Mouse (Mus musculus) cortical plate, adult 2 months (tissue): Measurements from ENCODE around the gene Rtkn2. TPM values are rescaled to one million over a fixed set of nuclear protein-coding genes. Genes with fewer than 3 reads are reported as not detected.

Experiments used
- H3K27ac ChIP-seq: fragments of 200-500 bp; 2 replicates; pipeline ENCODE4 v1.5.1; 2012; ENCODE audit warnings: low read length, control low read depth, inconsistent platforms; ENCODE audit not compliant: insufficient read depth
- H3K4me1 ChIP-seq: fragments of 200-500 bp; 2 replicates; pipeline ENCODE4 v1.6.1; 2011; ENCODE audit warnings: low read length; ENCODE audit not compliant: control insufficient read depth, insufficient read depth
- H3K4me3 ChIP-seq: fragments of 200-500 bp; 2 replicates; pipeline ENCODE4 v1.5.1; 2011; ENCODE audit warnings: mild to moderate bottlenecking, low read length, control low read depth; ENCODE audit not compliant: insufficient read depth
- CTCF ChIP-seq: fragments of 200-500 bp; IDR thresholded peaks from 2 replicates; pipeline ENCODE4 v1.5.1; 2011; ENCODE audit warnings: mild to moderate bottlenecking, control low read depth, low read length; ENCODE audit not compliant: insufficient read depth; ENCODE audit errors: extremely low read depth
- POLR2A ChIP-seq: fragments of 200-500 bp; IDR thresholded peaks from 2 replicates; pipeline ENCODE4 v1.6.1; 2011; ENCODE audit warnings: mild to moderate bottlenecking, low read length, control low read depth; ENCODE audit not compliant: insufficient read depth; ENCODE audit errors: extremely low read depth
- polyA plus RNA-seq: library from polyadenylated mRNA; depleted of rRNA; stranded (reverse); fragments of >200 nt; gene quantifications from 2 replicates; pipeline ENCODE4 v1.2.3, GENCODE M21; 2012

Gene Rtkn2
- polyA plus RNA-seq, 1 experiment: 1.8 TPM

DNA sequence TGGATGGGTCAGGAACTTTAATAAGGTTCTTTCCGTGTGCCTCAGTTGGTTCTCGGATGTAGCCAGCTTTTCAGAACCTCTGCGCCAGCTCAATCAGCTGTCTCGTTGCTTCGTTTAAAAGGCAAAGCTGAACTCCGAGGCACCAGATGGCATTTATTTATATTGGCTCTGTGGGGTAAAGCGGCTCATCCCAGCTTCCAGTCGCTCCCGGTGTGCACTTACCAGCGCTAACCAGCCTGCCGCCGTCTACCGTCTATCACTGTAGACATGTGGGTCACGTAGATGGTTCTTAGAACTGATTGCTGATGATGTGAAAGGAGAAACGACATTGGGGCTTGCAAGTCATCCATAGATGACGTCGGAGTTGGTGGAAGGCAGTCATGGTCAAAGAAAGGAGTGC lies 5.7 kb downstream of the Rtkn2 start:
- H3K27ac ChIP-seq: no peak overlapping the region
- no peaks in the 10 kb centered on the region for H3K4me1 ChIP-seq
- H3K4me3 ChIP-seq: no peak overlapping the region
- TF ChIP-seq CTCF (no peak), POLR2A (no peak)

DNA sequence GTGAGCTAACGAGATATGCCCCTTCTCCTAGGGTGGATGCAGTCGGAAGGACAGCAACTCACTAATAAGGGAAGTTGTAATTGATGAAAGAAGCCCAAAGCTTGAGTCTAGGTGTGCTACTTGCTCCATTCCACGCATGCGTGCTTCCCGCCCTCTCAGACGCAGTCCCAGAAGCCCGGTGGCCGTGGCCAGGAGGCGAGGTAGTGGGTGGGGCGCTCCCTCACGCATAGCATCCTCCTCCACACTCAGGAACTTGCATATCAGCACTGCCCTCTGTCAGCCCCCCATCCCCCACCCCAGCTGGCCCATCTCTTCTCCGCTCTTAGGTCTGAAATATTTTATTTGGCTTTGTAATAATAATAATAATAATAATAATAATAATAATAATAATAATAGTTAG lies 16.0 kb downstream of the Rtkn2 start:
- H3K4me1 ChIP-seq: no peaks in the 10 kb centered on the region

DNA sequence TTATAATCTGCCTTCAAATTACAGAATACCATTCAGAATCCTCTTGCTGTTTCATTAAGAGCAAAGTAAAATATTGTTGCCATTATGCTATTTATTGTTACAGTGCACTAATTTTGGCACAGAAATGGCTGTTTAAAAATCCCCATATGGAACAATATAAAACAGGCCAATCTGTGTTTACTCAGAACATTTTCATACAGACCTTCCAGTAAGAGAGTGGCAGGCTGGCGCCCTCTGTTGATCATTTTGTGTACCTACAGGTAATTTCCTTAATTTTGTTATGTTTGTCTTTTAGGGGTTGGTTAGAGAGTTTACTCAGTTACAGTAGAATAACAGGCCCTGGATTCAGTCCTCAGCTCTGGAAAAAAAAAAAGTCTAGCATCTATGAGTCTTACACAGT lies 16.8 kb downstream of the Rtkn2 start:
- Histone ChIP-seq H3K4me3 (no peak overlapping the region), H3K4me1 (no peaks in the 10 kb centered on the region), H3K27ac (no peak overlapping the region)
- TF ChIP-seq POLR2A (no peak), CTCF (peak; percentile 47; the same call in 1 of the 2 replicates)

More for the DNA sequence above, 16.0 kb downstream of the Rtkn2 start:
- Histone ChIP-seq H3K27ac (no peak overlapping the region), H3K4me3 (no peak overlapping the region)
- TF ChIP-seq POLR2A: no peak
- TF ChIP-seq CTCF: no peak

DNA sequence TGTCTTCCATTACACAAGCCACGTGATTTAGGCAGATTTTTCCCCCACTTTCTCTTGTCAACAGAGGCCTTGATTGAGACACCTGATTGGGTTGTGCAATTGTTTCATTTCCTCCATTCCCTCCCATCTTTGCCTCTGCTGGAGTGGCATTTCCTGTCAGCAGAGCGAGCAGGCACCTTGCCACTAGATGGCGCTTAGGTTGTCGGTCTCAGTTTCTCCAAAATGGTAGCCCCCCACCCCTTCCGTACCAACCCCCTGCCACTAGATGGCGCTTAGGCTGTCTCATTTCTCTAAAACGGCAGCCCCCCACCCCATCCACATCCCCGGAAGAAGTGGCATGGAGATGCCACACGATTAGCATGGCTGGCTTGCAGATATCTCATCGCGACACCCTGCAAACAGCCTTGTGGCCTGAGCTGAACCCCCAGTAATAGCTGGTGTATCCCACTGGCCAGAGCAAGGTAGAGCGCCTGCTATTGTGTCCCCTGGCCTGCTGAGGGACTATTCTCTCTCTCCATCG lies 18.8 kb downstream of the Rtkn2 start:
- H3K27ac ChIP-seq: no peak overlapping the region

DNA sequence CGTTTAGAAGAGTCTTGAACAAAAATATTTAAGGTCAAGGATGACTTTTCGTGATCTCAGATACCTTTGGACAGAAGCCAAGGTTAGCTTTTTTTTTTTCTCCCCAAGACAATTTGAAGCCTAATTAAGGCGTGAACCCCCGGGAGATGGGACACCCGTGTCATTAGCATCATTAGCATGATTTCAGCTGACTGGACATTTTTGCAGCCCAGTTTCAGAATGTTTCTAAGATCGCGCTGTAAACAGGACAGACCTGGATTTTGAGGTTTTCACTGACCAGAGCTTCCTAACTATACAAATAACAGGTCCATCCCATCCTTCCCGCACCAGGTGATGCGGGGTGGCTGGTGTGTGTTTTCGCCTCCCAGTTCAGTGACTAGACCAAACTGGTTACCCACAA lies 19.8 kb downstream of the Rtkn2 start:
- TF ChIP-seq POLR2A (no peak), CTCF (no peak)
- Histone ChIP-seq H3K4me1 (no peaks in the 10 kb centered on the region), H3K4me3 (no peak overlapping the region), H3K27ac (no peak overlapping the region)

More for the DNA sequence above, 18.8 kb downstream of the Rtkn2 start:
- Histone ChIP-seq H3K4me1 (no peaks in the 10 kb centered on the region), H3K4me3 (no peak overlapping the region)
- TF ChIP-seq POLR2A (no peak), CTCF (peak; percentile 77)

DNA sequence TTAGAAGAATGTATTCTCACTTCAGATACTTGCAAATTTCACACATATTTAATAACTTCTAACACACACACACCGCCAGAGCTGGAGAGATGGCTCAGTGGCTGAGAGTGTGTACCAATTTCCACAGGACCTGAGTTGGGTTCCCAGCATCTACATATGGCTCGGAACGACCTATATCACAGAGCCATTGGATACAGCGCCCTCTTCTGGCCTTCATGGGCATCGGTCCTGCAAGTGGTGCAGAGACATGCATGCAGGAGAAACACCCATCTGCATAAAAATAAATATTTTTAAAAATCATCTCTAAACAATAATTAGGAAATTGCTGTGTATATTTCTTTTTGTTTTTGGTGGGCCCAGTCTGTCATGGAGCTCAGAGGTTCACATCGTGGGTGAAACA lies 22.1 kb downstream of the Rtkn2 start:
- TF ChIP-seq POLR2A (no peak), CTCF (no peak)
- Histone ChIP-seq H3K4me1 (no peaks in the 10 kb centered on the region), H3K27ac (no peak overlapping the region), H3K4me3 (no peak overlapping the region)

DNA sequence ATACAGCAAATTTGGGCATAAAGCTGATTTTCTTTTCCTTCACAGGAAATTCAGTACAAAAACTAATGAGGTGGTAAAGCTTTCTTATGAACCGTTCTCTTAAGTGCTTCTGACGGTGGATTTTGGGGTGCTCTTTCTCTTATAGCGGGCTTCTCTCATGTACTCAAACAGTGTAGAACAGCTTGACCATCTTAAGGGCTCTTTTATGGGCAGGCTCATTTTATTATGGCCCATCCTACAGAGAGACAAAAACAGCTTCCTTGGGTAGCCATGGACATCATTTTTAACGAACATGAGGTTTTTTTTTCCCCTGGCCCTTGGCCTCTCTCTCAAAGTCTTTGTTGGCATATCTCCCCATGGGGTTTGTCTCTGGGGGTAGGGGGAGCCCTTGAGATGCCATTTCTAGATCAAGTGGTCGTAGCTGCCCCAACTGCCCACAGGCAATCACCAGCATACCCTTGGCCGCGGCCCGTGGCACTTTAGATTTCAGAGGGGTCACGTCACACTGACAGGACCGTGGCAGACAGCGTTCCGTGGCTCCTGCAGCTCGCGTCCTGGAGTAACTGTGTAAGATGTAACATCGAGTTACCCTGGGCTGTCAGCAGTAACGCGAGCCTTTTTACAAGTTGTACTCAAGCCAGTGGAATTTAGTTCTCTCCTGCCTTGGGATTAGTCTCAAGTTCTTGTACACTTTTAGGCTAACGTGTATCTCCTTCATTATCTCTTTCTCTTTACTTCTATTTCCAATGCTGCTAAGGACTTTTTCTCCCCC lies 24.5 kb downstream of the Rtkn2 start:
- no peak for TF ChIP-seq CTCF
- TF ChIP-seq POLR2A: no peak
- Histone ChIP-seq H3K4me3 (no peak overlapping the region), H3K4me1 (no peaks in the 10 kb centered on the region), H3K27ac (no peak overlapping the region)

DNA sequence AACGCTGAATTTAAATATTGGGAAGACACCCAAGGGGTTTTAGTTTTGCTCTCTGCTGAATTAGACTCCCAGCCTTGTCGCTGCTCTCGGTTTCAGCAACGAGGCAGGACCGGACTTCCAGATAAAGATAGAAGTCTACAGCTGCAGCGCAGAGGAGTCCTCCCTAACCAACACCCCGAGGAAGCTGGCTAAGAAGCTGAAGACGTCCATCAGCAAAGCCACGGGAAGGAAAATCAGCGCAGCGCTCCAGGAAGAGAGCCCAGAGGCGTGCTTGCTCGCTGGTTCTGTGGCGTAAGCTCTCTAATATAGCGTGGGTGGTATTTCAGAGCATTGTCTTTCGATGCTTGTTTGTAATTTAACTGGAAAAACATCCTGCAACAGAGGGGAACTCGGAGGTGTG lies 26.0 kb downstream of the Rtkn2 start:
- no peak overlapping the region for H3K4me3 ChIP-seq
- TF ChIP-seq POLR2A (no peak), CTCF (no peak)
- no peak overlapping the region for H3K27ac ChIP-seq
- no peaks in the 10 kb centered on the region for H3K4me1 ChIP-seq

DNA sequence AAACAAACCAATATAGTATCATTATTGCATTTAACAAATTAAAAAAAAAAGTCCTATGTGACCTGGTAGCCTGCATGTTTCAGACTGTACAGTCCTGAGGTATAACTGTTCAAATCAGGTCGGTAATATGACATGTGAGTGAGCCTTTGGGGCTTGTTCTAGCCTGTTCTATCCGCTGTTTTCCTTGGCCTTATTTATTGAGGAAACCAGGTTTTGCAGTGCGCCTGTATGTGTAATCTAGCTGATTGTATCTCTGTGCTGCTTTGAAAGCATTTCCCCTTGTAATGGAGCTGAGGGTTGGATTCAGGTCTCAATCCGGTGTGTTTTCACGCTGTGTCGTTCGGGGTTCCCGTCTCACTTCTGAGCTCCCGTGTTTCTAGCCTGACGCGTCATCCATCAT lies 27.1 kb downstream of the Rtkn2 start:
- H3K27ac ChIP-seq: no peak overlapping the region
- TF ChIP-seq CTCF: no peak
- no peak for TF ChIP-seq POLR2A
- H3K4me3 ChIP-seq: no peak overlapping the region
- H3K4me1 ChIP-seq: no peaks in the 10 kb centered on the region

DNA sequence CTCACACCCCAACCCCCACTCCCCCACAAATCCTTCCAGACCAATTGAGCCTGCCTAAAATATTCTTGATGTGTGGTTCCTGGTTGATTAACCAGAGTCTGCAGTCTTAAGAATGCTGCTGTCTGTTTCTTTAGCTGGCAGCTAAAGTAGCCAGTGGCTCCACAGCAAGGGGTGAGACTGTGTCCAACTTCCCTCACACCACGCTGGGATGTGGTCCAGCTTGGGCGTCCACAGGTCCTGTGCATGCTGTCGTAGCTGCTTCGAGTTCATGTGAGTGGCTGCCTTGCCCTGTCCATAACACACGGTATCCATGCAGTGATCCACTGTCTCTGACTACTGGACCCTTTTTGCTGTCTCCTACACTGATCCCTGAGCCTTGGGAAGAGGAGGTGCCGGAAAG lies 27.7 kb downstream of the Rtkn2 start:
- H3K4me1 ChIP-seq: no peaks in the 10 kb centered on the region
- H3K27ac ChIP-seq: no peak overlapping the region
- H3K4me3 ChIP-seq: no peak overlapping the region
- TF ChIP-seq POLR2A (no peak), CTCF (no peak)
